Mouse (Mus musculus) liver, adult 2 months (tissue): Measurements from ENCODE around the gene Plekhg2.

Source experiments
- CTCF ChIP-seq: fragments of 200-500 bp; IDR thresholded peaks from 2 replicates; pipeline ENCODE4 v1.5.1; 2011; ENCODE audit warnings: low read depth, low read length, control low read depth
- POLR2A ChIP-seq: fragments of 200-500 bp; IDR thresholded peaks from 2 replicates; pipeline ENCODE4 v1.6.1; 2011; ENCODE audit warnings: low read length, control low read depth; ENCODE audit not compliant: insufficient read depth; ENCODE audit errors: extremely low read depth

- TF ChIP-seq POLR2A: no peak
- no peak for TF ChIP-seq CTCF
These were observed 36.9 kb downstream of the Plekhg2 start for GRCm38 (mm10) chr7:28335471-28335870.
